Mouse (Mus musculus) heart, adult 2 months (tissue): ENCODE data around the gene Slc39a11.

Experiments used
- CTCF ChIP-seq: fragments of 200-600 bp; IDR thresholded peaks from 2 replicates; pipeline ENCODE4 v1.8.1; 2022; ENCODE audit warnings: antibody characterized with exemption, mild to moderate bottlenecking, moderate library complexity
- EP300 ChIP-seq: fragments of 200-500 bp; IDR thresholded peaks from 2 replicates; pipeline ENCODE4 v1.6.1; 2011; ENCODE audit warnings: low read depth, low read length, control low read depth; ENCODE audit not compliant: insufficient read depth
- POLR2A ChIP-seq: fragments of 200-500 bp; IDR thresholded peaks from 2 replicates; pipeline ENCODE4 v1.6.1; 2011; ENCODE audit warnings: mild to moderate bottlenecking, low read depth, low read length, control low read depth; ENCODE audit not compliant: insufficient read depth

DNA sequence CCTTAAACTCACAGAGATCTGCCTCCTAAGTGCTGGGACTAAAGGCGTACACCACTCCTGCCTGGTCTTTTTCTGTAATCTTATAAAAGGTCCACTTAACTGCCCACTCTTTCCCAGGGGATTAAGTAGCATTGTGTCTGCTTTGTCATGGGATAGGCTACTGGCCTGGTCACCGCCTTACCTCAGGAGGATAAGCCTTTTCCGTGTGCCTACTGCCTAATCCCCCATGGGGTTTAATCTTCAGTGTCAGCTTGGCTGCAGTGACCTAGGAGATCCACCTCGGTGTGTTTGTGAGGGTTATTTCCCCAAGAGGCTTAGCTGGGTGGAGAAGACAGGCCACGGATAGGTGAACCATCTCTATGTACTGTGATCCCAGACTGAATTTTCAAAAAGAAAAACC lies 47.7 kb upstream of the Slc39a11 start:
- TF ChIP-seq CTCF: no peak
- TF ChIP-seq POLR2A: no peak
- TF ChIP-seq EP300: no peak
